Mouse (Mus musculus) kidney, embryonic 14.5 days (tissue): ENCODE measurements around the gene Trim52. TPM values are rescaled to one million over a fixed set of nuclear protein-coding genes. Genes with fewer than 3 reads are reported as not detected.

Experiments
- ATAC-seq: fragments of 200-750 bp; cut with Nextera tagmentation; 2 replicates; pipeline ENCODE4 v1.8.0; 2017; ENCODE audit warnings: moderate number of reproducible peaks, mild to moderate bottlenecking, moderate TSS enrichment, moderate library complexity; ENCODE audit not compliant: low FRiP score, low TSS enrichment
- H3K27ac ChIP-seq: fragments of 300-500 bp; sonication (generic); 2 replicates; pipeline ENCODE4 v1.5.1; 2014; ENCODE audit warnings: low read depth, mild to moderate bottlenecking, low read length, moderate library complexity, mixed read lengths
- H3K27me3 ChIP-seq: fragments of 300-500 bp; sonication (generic); 2 replicates; pipeline ENCODE4 v1.6.1; 2014; ENCODE audit warnings: mild to moderate bottlenecking, low read length; ENCODE audit not compliant: control insufficient read depth, insufficient read depth
- H3K36me3 ChIP-seq: fragments of 300-500 bp; sonication (generic); 2 replicates; pipeline ENCODE4 v1.6.1; 2014; ENCODE audit warnings: low read length, mixed read lengths; ENCODE audit not compliant: control insufficient read depth, insufficient read depth
- H3K4me1 ChIP-seq: fragments of 300-500 bp; sonication (generic); 2 replicates; pipeline ENCODE4 v1.6.1; 2014; ENCODE audit warnings: low read length, mixed read lengths; ENCODE audit not compliant: control insufficient read depth, insufficient read depth
- H3K4me2 ChIP-seq: fragments of 300-500 bp; sonication (generic); replicated peaks from 2 replicates; pipeline ENCODE4 v1.6.1; 2014; ENCODE audit warnings: low read depth, mild to moderate bottlenecking, low read length
- H3K4me3 ChIP-seq: fragments of 300-500 bp; sonication (generic); 2 replicates; pipeline ENCODE4 v1.5.1; 2014; ENCODE audit warnings: mild to moderate bottlenecking, low read length
- H3K9ac ChIP-seq: fragments of 300-500 bp; sonication (generic); 2 replicates; pipeline ENCODE4 v1.6.1; 2014; ENCODE audit warnings: low read depth, mild to moderate bottlenecking, low read length, moderate library complexity
- H3K9me3 ChIP-seq: fragments of 300-500 bp; sonication (generic); 2 replicates; pipeline ENCODE4 v1.6.1; 2016; ENCODE audit warnings: low read length; ENCODE audit not compliant: control insufficient read depth
- WGBS: fragments of 180-500 bp; shearing (Covaris S2); extraction: QIAGEN DNeasy Blood & Tissue Kit; methylation state at CpG from one replicate; pipeline ENCODE4 v1.1.7; 2014; 5-methylcytosine and 5-hydroxymethylcytosine counted together
- polyA plus RNA-seq: library from polyadenylated mRNA; unstranded; fragments of >200 nt; fragmentation: Nextera tagmentation; extraction: Ambion mirVana; gene quantifications from 2 replicates; pipeline ENCODE4 v1.2.1, GENCODE M21; 2014

Trim52 gene
- not detected in 2 replicates for polyA plus RNA-seq

GRCm38 (mm10) chr14:106105980-106106379 is at the start of gene Trim52:
Gene Trim52, plus strand, starts transcription at chr14:106106198.
- WGBS: 97% methylated on average over 21 of the region's 21 CpGs
- Histone ChIP-seq H3K27me3 (no peaks in the 10 kb centered on the region), H3K4me3 (no peak within 1 kb of the TSS), H3K9ac (no peak within 1 kb of the TSS), H3K9me3 (peaks cover 6% of the 10 kb centered on the region; the same call in 1 of the 2 replicates), H3K36me3 (no peaks in the 10 kb centered on the region), H3K4me1 (no peaks in the 10 kb centered on the region), H3K4me2 (no peak within 1 kb of the TSS), H3K27ac (no peak within 1 kb of the TSS)
- no peak for ATAC-seq

- 87% methylated on average over 1 of the region's 1 CpGs for WGBS
- ATAC-seq: no peak
- H3K27ac ChIP-seq: no peak overlapping the region
- H3K4me2 ChIP-seq: no peak overlapping the region
- no peaks in the 10 kb centered on the region for H3K4me1 ChIP-seq
- H3K4me3 ChIP-seq: no peak overlapping the region
- no peaks in the 10 kb centered on the region for H3K36me3 ChIP-seq
- no peaks in the 10 kb centered on the region for H3K9me3 ChIP-seq
- H3K27me3 ChIP-seq: no peaks in the 10 kb centered on the region
- H3K9ac ChIP-seq: no peak overlapping the region
Observed at GRCm38 (mm10) chr14:106072608-106073007, 33.4 kb upstream of the Trim52 start.

GRCm38 (mm10) chr14:106075181-106076064 is 30.6 kb upstream of the Trim52 start:
- no peaks in the 10 kb centered on the region for H3K36me3 ChIP-seq
- no peaks in the 10 kb centered on the region for H3K4me1 ChIP-seq
- H3K4me2 ChIP-seq: no peak overlapping the region
- peak overlapping the region; percentile 2; the same call in 1 of the 2 replicates for H3K27ac ChIP-seq
- ATAC-seq: peak; percentile 79
- 55% methylated on average over 3 of the region's 3 CpGs for WGBS
- no peak overlapping the region for H3K9ac ChIP-seq
- H3K9me3 ChIP-seq: no peaks in the 10 kb centered on the region
- no peak overlapping the region for H3K4me3 ChIP-seq
- no peaks in the 10 kb centered on the region for H3K27me3 ChIP-seq

GRCm38 (mm10) chr14:106088480-106089037 is 17.4 kb upstream of the Trim52 start:
- Histone ChIP-seq H3K9me3 (no peaks in the 10 kb centered on the region), H3K36me3 (no peaks in the 10 kb centered on the region), H3K4me3 (no peak overlapping the region), H3K9ac (no peak overlapping the region), H3K4me1 (no peaks in the 10 kb centered on the region), H3K27me3 (no peaks in the 10 kb centered on the region), H3K27ac (no peak overlapping the region), H3K4me2 (no peak overlapping the region)
- WGBS: 74% methylated on average over 13 of the region's 13 CpGs
- ATAC-seq: no peak

- no peak for ATAC-seq
- no peaks in the 10 kb centered on the region for H3K27me3 ChIP-seq
- no peak overlapping the region for H3K4me3 ChIP-seq
- H3K9me3 ChIP-seq: no peaks in the 10 kb centered on the region
- no peaks in the 10 kb centered on the region for H3K4me1 ChIP-seq
- 89% methylated on average over 4 of the region's 4 CpGs for WGBS
- no peaks in the 10 kb centered on the region for H3K36me3 ChIP-seq
- no peak overlapping the region for H3K9ac ChIP-seq
- no peak overlapping the region for H3K27ac ChIP-seq
- H3K4me2 ChIP-seq: no peak overlapping the region
Observed at GRCm38 (mm10) chr14:106096816-106097215, 9.2 kb upstream of the Trim52 start.

- Histone ChIP-seq H3K4me1 (no peaks in the 10 kb centered on the region), H3K36me3 (no peaks in the 10 kb centered on the region), H3K9ac (no peak overlapping the region), H3K9me3 (0 out of 2 replicates have a peak, but pooled peaks cover under 1% of the 10 kb centered on the region), H3K4me2 (no peak overlapping the region), H3K4me3 (no peak overlapping the region), H3K27me3 (no peaks in the 10 kb centered on the region), H3K27ac (no peak overlapping the region)
- WGBS: 96% methylated on average over 14 of the region's 14 CpGs
- ATAC-seq: no peak
Observed at GRCm38 (mm10) chr14:106100858-106101257, 5.1 kb upstream of the Trim52 start.

GRCm38 (mm10) chr14:106106425-106106824 is 427 bp downstream of the Trim52 start:
- H3K27ac ChIP-seq: no peak overlapping the region
- ATAC-seq: no peak
- 98% methylated on average over 22 of the region's 22 CpGs for WGBS
- H3K9ac ChIP-seq: no peak overlapping the region
- H3K36me3 ChIP-seq: no peaks in the 10 kb centered on the region
- no peaks in the 10 kb centered on the region for H3K4me1 ChIP-seq
- no peaks in the 10 kb centered on the region for H3K27me3 ChIP-seq
- no peak overlapping the region for H3K4me2 ChIP-seq
- peaks cover 6% of the 10 kb centered on the region; the same call in 1 of the 2 replicates for H3K9me3 ChIP-seq
- H3K4me3 ChIP-seq: no peak overlapping the region

GRCm38 (mm10) chr14:106119371-106119770 is 13.4 kb downstream of the Trim52 start:
- no peak for ATAC-seq
- WGBS: 66% methylated on average over 2 of the region's 2 CpGs
- H3K4me3 ChIP-seq: no peak overlapping the region
- no peaks in the 10 kb centered on the region for H3K27me3 ChIP-seq
- H3K9me3 ChIP-seq: no peaks in the 10 kb centered on the region
- H3K9ac ChIP-seq: no peak overlapping the region
- no peaks in the 10 kb centered on the region for H3K4me1 ChIP-seq
- no peaks in the 10 kb centered on the region for H3K36me3 ChIP-seq
- no peak overlapping the region for H3K27ac ChIP-seq
- no peak overlapping the region for H3K4me2 ChIP-seq

- Histone ChIP-seq H3K4me1 (no peaks in the 10 kb centered on the region), H3K27ac (no peak overlapping the region), H3K27me3 (no peaks in the 10 kb centered on the region), H3K4me3 (no peak overlapping the region), H3K9ac (no peak overlapping the region), H3K4me2 (no peak overlapping the region), H3K36me3 (no peaks in the 10 kb centered on the region), H3K9me3 (peaks cover 9% of the 10 kb centered on the region; the same call in 1 of the 2 replicates)
- ATAC-seq: no peak
Observed at GRCm38 (mm10) chr14:106136272-106136671, 30.3 kb downstream of the Trim52 start.
